ENCODE assay signal across 12 mouse cellular contexts in genomic region chr4:137941131-137941844, GRCm38 (mm10). TPM values are rescaled to one million over a fixed set of nuclear protein-coding genes. Genes with fewer than 3 reads are reported as not detected.
DNase-seq lines count a peak whose midpoint lies in the region; ATAC-seq and TF ChIP-seq lines count a peak whose summit lies in the region.
"Had no signal": no experiment of that assay in that cellular context is flagged by ENCODE, and none has a peak within 500 bp of the region (broad histone marks: within the 10 kb centered on the region; RNA-seq: fewer than 3 reads in every experiment).

No protein-coding gene starts in this region.

- H3K36me3 ChIP-seq in kidney, embryonic 16.5 days (ENCODE audit: insufficient read depth, low read length), result peaks cover 49% of the 10 kb centered on the region
- H3K36me3 ChIP-seq in neural tube, embryonic 13.5 days, result peaks cover 70% of the 10 kb centered on the region

- no peak for TF ChIP-seq CTCF in cerebellum, adult 2 months (IDR thresholded peaks at IDR 0.05; ENCODE audit: borderline replicate concordance, insufficient read depth, low read depth, low read length)

- H3K27ac ChIP-seq in cerebellum, adult 2 months (ENCODE audit: insufficient read depth, low read length), result peak overlapping the region; percentile 94
- no peak overlapping the region for H3K27ac ChIP-seq in kidney, embryonic 16.5 days (ENCODE audit: low read length)
- H3K27ac ChIP-seq in neural tube, embryonic 13.5 days (replicated peaks), result peak overlapping the region; percentile 62
- H3K27ac ChIP-seq: heart, embryonic 13.5 days; kidney, postnatal 0 days; limb, embryonic 13.5 days had no signal

- 0 out of 2 replicates have a peak, but pooled peaks have one; percentile 20 for ATAC-seq in kidney, embryonic 16.5 days (ENCODE audit: low FRiP score, low TSS enrichment)
- ATAC-seq in neural tube, embryonic 13.5 days (ENCODE audit: low read depth), result no peak

- DNase-seq in cerebellum, adult 2 months, result peak in 1 of 2 experiments; percentile 35
- DNase-seq in cerebellum, adult 9-10 months, result no peak
- DNase-seq in kidney, postnatal 14 days, result no peak
- no peak for DNase-seq in neural tube, embryonic 10.5 days (ENCODE audit: extremely low spot score, low spot score)
- no peak for DNase-seq in embryo, embryonic 10.5 days (ENCODE audit: low spot score)
- no peak for DNase-seq in testis, postnatal 10 days (ENCODE audit: low spot score)

- H3K9ac ChIP-seq in kidney, embryonic 16.5 days (replicated peaks; ENCODE audit: low read length), result no peak overlapping the region
- no peak overlapping the region for H3K9ac ChIP-seq in neural tube, embryonic 13.5 days
- H3K9ac ChIP-seq: heart, embryonic 13.5 days; hindbrain, embryonic 15.5 days had no signal

- no peak overlapping the region for H3K4me3 ChIP-seq in cerebellum, adult 2 months (replicated peaks; ENCODE audit: insufficient read depth, low read depth, low read length)
- H3K4me3 ChIP-seq in kidney, embryonic 16.5 days (ENCODE audit: low read length), result no peak overlapping the region
- no peak overlapping the region for H3K4me3 ChIP-seq in neural tube, embryonic 13.5 days
- H3K4me3 ChIP-seq: heart, embryonic 13.5 days; hindbrain, embryonic 15.5 days; limb, embryonic 13.5 days had no signal

- no peak overlapping the region for H3K4me2 ChIP-seq in kidney, embryonic 16.5 days (replicated peaks; ENCODE audit: low read depth, low read length)
- H3K4me2 ChIP-seq in neural tube, embryonic 13.5 days, result no peak overlapping the region
- H3K4me2 ChIP-seq: heart, embryonic 13.5 days; hindbrain, embryonic 15.5 days; limb, embryonic 13.5 days had no signal

- 86% methylated on average over 12 of the region's 12 CpGs for WGBS in cerebellum, adult 2 months
- 87% methylated on average over 12 of the region's 12 CpGs for WGBS in kidney, embryonic 16.5 days
- 94% methylated on average over 12 of the region's 12 CpGs for WGBS in neural tube, embryonic 13.5 days

- H3K27me3 ChIP-seq in cerebellum, adult 2 months (ENCODE audit: control insufficient read depth, insufficient read depth, low read length), result no peaks in the 10 kb centered on the region
- H3K27me3 ChIP-seq in kidney, embryonic 16.5 days (ENCODE audit: insufficient read depth, low read length), result no peaks in the 10 kb centered on the region
- H3K27me3 ChIP-seq in neural tube, embryonic 13.5 days, result no peaks in the 10 kb centered on the region
- H3K27me3 ChIP-seq: heart, embryonic 13.5 days; hindbrain, embryonic 15.5 days; limb, embryonic 13.5 days had no signal

- no peaks in the 10 kb centered on the region for H3K9me3 ChIP-seq in kidney, embryonic 16.5 days (ENCODE audit: low read length)
- no peaks in the 10 kb centered on the region for H3K9me3 ChIP-seq in neural tube, embryonic 13.5 days
- H3K9me3 ChIP-seq: heart, embryonic 13.5 days; hindbrain, embryonic 15.5 days; limb, embryonic 13.5 days had no signal

- no peak for TF ChIP-seq POLR2A in cerebellum, adult 2 months (IDR thresholded peaks at IDR 0.05; ENCODE audit: borderline replicate concordance, insufficient read depth, low read length)

- H3K4me1 ChIP-seq in cerebellum, adult 2 months (ENCODE audit: control insufficient read depth, insufficient read depth, low read length), result peaks cover 65% of the 10 kb centered on the region
- peaks cover 8% of the 10 kb centered on the region for H3K4me1 ChIP-seq in kidney, embryonic 16.5 days (ENCODE audit: insufficient read depth, low read length)
- H3K4me1 ChIP-seq in neural tube, embryonic 13.5 days (replicated peaks), result peaks cover 39% of the 10 kb centered on the region
- H3K4me1 ChIP-seq: limb, embryonic 13.5 days had no signal

RNA-seq across cellular contexts. Expression of gene Eif4g3, which starts 51.5 kb away (rescaled TPM):
- polyA plus RNA-seq in cerebellum, adult 2 months (2012; rRNA removed), result 156 and 160 TPM in 2 replicates
- 32.9 and 39.3 TPM in 2 replicates for polyA plus RNA-seq in kidney, embryonic 16.5 days (2015; fragmentation: Nextera tagmentation; extraction: Ambion mirVana)
- 51.1 TPM in 2 replicates for polyA plus RNA-seq in neural tube, embryonic 13.5 days (2015; fragmentation: Nextera tagmentation; extraction: Ambion mirVana)
